Mouse (Mus musculus) spleen, adult 18-20 months (tissue): ENCODE measurements around the gene Fam83b.

Experiments used
- DNase-seq, 2 experiments: peaks; one replicate each; pipeline ENCODE4 v3.0.0; 2022; ENCODE audit warnings: mixed read lengths in 2 of 2

Gene Fam83b

DNA sequence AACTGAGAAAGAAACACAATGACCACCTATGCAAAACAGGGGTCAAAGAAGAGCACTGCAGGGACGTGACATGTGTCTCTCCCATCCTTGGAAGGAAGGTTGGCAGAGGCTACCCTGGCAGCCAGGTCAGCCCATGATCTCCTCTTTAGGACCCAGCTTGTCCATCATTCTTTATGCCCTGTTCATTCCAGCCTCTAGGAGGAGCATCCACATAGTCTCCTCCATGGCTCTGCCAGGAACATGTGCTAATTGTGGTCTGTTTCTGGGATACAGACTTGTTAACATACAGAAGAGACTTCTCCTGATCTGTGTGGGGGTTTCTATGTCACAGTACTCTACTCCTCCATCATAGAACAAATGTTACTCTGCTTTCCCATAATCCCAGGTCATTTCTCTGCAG is 48.3 kb downstream of the Fam83b start:
- DNase-seq: no peak

GRCm38 (mm10) chr9:76505650-76506049 is 61.3 kb downstream of the Fam83b start:
- DNase-seq: no peak

DNA sequence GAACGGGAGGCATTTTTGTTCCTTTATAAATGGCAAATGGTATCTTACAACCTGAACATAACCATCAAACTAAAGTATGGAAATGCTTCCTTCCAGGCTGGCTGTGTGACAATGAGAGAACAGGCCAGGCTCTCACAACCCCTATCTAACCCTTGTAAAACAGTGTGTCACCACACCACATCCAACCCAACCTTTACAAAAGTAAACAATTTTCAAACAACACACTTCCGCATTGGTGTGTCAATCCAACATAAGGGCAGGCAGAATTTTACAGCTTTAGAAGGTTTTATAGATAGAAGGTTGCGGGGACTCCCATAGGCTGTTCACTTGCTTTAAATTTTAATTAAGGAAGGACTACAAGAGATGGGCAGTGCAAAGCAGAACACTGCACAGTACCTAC is 77.2 kb downstream of the Fam83b start:
- DNase-seq: no peak

DNA sequence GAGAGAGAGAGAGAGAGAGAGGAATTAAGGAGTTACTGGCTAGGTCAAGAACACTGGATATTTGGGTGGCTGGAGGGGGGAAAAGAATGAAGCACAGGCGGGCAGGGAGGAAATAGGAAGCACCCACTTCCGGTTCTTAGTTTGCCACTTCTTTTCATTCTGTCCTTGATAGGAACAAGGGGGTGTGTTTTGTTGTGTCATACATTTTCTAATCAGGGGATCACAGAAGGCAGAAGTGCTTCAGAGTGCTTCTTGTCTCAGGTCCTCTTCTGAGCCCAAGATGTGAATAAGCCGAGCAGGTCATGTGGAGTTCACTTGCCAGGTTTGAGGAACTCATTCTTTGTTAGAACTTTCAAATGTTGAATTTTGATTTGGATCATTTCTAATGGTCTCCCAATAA is 86.8 kb downstream of the Fam83b start:
- no peak for DNase-seq

DNA sequence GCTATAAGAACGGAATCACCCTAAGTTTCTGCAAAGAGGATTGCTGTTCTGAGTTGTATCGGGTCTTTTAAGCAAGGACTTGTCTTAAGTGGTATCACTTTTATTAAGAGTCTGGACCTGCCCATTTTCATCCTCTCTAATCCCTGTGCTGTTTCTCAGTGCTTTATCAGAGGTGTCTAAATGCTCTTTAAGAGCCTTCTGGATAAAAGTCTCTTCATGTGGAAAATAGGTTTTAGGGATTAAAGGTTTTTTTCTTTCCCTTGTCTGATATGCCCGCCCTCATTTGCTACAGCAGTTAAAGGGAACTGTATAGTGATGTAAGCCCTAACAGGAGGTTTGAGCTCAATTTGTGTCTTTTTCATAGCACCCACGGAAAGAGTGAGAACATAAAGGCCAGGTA is 97.4 kb downstream of the Fam83b start:
- no peak for DNase-seq

- no peak for DNase-seq
Observed at GRCm38 (mm10) chr9:76461547-76461946, 105.4 kb downstream of the Fam83b start.

DNA sequence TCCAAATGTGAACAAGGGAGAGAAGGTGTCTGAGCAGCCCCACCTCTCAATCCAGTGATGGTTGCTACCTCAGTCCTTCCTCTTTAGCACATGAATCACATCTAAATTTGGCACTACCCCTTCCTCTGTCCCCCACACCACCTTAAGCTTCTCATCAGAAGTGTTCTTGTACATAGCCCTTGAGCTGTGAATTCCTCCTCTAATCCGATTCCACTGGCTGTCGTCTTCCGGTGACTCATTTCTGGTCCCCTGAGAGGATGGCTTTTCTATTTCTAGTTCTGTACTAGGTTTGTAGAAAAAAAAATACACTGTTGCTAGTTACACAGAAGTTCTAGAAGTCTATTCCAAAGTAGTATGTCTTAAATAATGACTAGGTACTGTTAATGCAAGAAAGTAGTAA is 111.2 kb downstream of the Fam83b start:
- no peak for DNase-seq
